ENCODE assay signal across 8 mouse cellular contexts in the genomic region with DNA sequence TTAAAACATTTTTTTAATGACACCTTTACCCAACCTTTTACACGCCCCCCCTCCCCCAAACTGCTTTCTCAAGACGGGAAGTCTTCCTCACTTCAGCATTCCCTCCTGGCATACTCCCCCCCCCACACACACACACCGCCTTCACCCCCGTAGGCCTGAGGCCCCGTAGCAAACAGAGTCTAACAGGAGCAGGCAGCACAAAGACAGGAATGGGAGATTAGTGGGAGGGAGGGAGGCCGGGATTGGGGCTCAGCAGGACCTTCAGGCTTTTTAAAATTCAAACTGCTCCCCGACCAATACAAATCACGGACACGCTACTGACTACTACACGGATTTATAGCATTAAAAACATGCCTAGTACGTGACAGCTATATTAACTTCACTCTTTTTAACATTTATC. TPM values are rescaled to one million over a fixed set of nuclear protein-coding genes. Genes with fewer than 3 reads are reported as not detected.
DNase-seq lines count a peak whose midpoint lies in the region; ATAC-seq and TF ChIP-seq lines count a peak whose summit lies in the region.

No protein-coding gene starts in this region.

- intact Hi-C loops in heart, postnatal 25 days (cut with DNase I), result loop anchor here (5.0 to 10.0 kb wide), 2 partner anchors 40 to 337 kb away; a partner anchor contains a TSS

- H3K9me3 ChIP-seq in heart, embryonic 10.5 days, result no peaks in the 10 kb centered on the region
- H3K9me3 ChIP-seq in kidney, postnatal 0 days (replicated peaks; ENCODE audit: low read length), result no peaks in the 10 kb centered on the region
- no peaks in the 10 kb centered on the region for H3K9me3 ChIP-seq in midbrain, embryonic 16.5 days (replicated peaks; ENCODE audit: control insufficient read depth, low read length, poor library complexity, severe bottlenecking)

- no peaks in the 10 kb centered on the region for H3K27me3 ChIP-seq in heart, embryonic 10.5 days (ENCODE audit: insufficient read depth, poor library complexity, severe bottlenecking)
- H3K27me3 ChIP-seq in kidney, postnatal 0 days (ENCODE audit: insufficient read depth, low read length), result no peaks in the 10 kb centered on the region
- no peaks in the 10 kb centered on the region for H3K27me3 ChIP-seq in midbrain, embryonic 16.5 days (ENCODE audit: control insufficient read depth, insufficient read depth, low read depth, low read length)

- no peak for ATAC-seq in kidney, postnatal 0 days (replicated peaks; ENCODE audit: low FRiP score, low read depth)
- ATAC-seq in midbrain, embryonic 16.5 days, result no peak
- ATAC-seq in monocyte, adult 5-6 weeks (replicated peaks; ENCODE audit: insufficient number of reproducible peaks, low FRiP score, low TSS enrichment, poor library complexity, severe bottlenecking), result no peak
- no peak for ATAC-seq in megakaryocyte-erythroid progenitor cell, adult 5-6 weeks (replicated peaks; ENCODE audit: low FRiP score, low TSS enrichment, poor library complexity, severe bottlenecking)

- peak overlapping the region; percentile 99 for H3K27ac ChIP-seq in heart, embryonic 10.5 days
- peak overlapping the region; percentile 100 for H3K27ac ChIP-seq in kidney, postnatal 0 days
- H3K27ac ChIP-seq in midbrain, embryonic 16.5 days (ENCODE audit: low read length), result no peak overlapping the region

- H3K4me3 ChIP-seq in heart, embryonic 10.5 days, result peak overlapping the region; percentile 94
- peak overlapping the region; percentile 91 for H3K4me3 ChIP-seq in kidney, postnatal 0 days (replicated peaks; ENCODE audit: low read depth, low read length)
- H3K4me3 ChIP-seq in midbrain, embryonic 16.5 days (ENCODE audit: low read depth, low read length), result peak overlapping the region; percentile 86

- peaks cover 8% of the 10 kb centered on the region; the same call in 1 of the 2 replicates for H3K4me1 ChIP-seq in heart, embryonic 10.5 days
- no peaks in the 10 kb centered on the region for H3K4me1 ChIP-seq in kidney, postnatal 0 days (replicated peaks; ENCODE audit: insufficient read depth, low read length)
- H3K4me1 ChIP-seq in midbrain, embryonic 16.5 days (ENCODE audit: control insufficient read depth, insufficient read depth, low read length), result peaks cover 23% of the 10 kb centered on the region

- peak; percentile 11 to 43 for DNase-seq in heart, adult 18-20 months
- DNase-seq in heart, postnatal 25 days (ENCODE audit: low spot score), result no peak
- peak; percentile 48 to 57 for DNase-seq in adrenal gland, postnatal 36 days
- DNase-seq in heart, embryonic 10.5 days (ENCODE audit: low spot score), result peak; percentile 85
- DNase-seq in kidney, postnatal 0 days (ENCODE audit: low spot score), result peak; percentile 59

- no peaks in the 10 kb centered on the region for H3K36me3 ChIP-seq in heart, embryonic 10.5 days
- H3K36me3 ChIP-seq in kidney, postnatal 0 days (ENCODE audit: insufficient read depth, low read length), result no peaks in the 10 kb centered on the region
- no peaks in the 10 kb centered on the region for H3K36me3 ChIP-seq in midbrain, embryonic 16.5 days (ENCODE audit: control insufficient read depth, insufficient read depth, low read length)

- peak overlapping the region; percentile 98 for H3K9ac ChIP-seq in kidney, postnatal 0 days (ENCODE audit: low read depth, low read length)
- peak overlapping the region; percentile 54 for H3K9ac ChIP-seq in midbrain, embryonic 16.5 days (ENCODE audit: low read depth, low read length)

- WGBS in heart, embryonic 10.5 days, result 2% methylated on average over 11 of the region's 11 CpGs
- WGBS in kidney, postnatal 0 days, result 1% methylated on average over 11 of the region's 11 CpGs
- 1% methylated on average over 11 of the region's 11 CpGs for WGBS in midbrain, embryonic 16.5 days

- no peak for TF ChIP-seq CTCF in kidney, postnatal 0 days (IDR thresholded peaks at IDR 0.05; ENCODE audit: low read depth)

- H3K4me2 ChIP-seq in kidney, postnatal 0 days (ENCODE audit: low read length), result peak overlapping the region; percentile 84
- H3K4me2 ChIP-seq in midbrain, embryonic 16.5 days (ENCODE audit: low read length), result peak overlapping the region; percentile 69

RNA-seq across cellular contexts. Expression of a gene that starts 2.1 kb away (rescaled TPM):
- total RNA-seq in heart, adult 18-20 months (2021), result 10 to 100 TPM; 25.7 to 29.3 TPM
- 10 to 100 TPM; 27.6 to 29.8 TPM for total RNA-seq in heart, postnatal 25 days (2021)
- 10 to 100 TPM; 48.9 to 50.5 TPM for total RNA-seq in adrenal gland, postnatal 36 days (2021)
- 10.7 and 15.1 TPM in 2 replicates for polyA plus RNA-seq in heart, embryonic 10.5 days (2016; fragmentation: Nextera tagmentation; extraction: Ambion mirVana)
- polyA plus RNA-seq in kidney, postnatal 0 days (2015; fragmentation: Nextera tagmentation; extraction: Ambion mirVana), result 13.8 and 15.0 TPM in 2 replicates
- polyA plus RNA-seq in midbrain, embryonic 16.5 days (2015; fragmentation: Nextera tagmentation; extraction: Ambion mirVana), result 13.3 and 15.1 TPM in 2 replicates
- 61.4 to 103 TPM (median 61.8 TPM) in 3 replicates for total RNA-seq in monocyte, adult 5-6 weeks (2017)
- 52.5 and 57.2 TPM in 2 replicates for total RNA-seq in megakaryocyte-erythroid progenitor cell, adult 5-6 weeks (2014; fragmentation: Nextera tagmentation)
- 48.6 and 61.0 TPM in 2 replicates for total RNA-seq in megakaryocyte-erythroid progenitor cell, adult 5-6 weeks (2017)
